Mouse (Mus musculus): ENCODE measurements around the gene Fbxl5. TPM values are rescaled to one million over a fixed set of nuclear protein-coding genes. Genes with fewer than 3 reads are reported as not detected.

The Fbxl5 gene
- polyA plus RNA-seq, 1 experiment from 2014 or later, result 85.1 TPM

DNA sequence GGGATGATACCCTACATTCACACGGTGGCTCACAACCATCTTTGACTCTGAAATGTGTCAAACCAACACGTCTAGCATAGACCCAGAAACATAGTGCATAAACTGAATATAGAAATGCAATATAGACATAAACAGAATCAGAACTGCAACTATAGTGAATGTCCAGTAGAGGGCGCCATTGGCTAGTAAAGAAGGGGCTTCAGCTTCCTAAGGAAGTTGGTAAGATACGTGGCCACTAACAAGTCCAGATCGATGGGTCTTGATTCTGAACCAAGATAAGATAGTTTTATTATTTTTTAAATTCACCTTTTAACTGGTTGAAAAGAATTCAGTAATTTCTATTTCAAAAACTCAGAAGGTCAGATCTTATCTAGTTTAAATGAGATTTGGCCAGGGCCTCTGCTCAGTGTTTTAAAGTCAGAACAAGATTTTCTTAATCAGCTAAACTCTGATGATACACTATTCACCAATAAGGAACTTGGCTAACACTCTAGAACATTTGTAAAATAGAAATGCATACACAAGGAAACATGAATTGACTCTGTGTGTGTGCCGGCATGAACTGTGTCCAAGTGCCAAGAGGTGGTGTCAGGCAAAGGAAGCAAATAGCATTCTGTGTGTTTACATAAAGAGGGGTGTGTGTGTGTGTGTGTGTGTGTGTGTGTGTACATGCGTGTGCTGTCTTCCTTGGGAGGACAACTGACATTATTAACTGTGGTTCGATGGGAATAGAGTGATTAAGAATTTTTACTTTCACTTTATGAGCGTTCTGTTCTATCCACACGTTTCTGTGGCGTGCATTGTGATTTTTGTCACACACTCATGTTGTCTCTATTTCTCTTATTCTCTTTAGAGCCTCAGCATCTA, 19.9 kb upstream of the Fbxl5 start:
- H3K4me3 ChIP-seq (ENCODE audit: low read depth, low read length), result no peak overlapping the region
- no peaks in the 10 kb centered on the region for H3K4me1 ChIP-seq (ENCODE audit: control insufficient read depth, insufficient read depth, low read length)
- peak; percentile 61; the same call in 1 of the 2 replicates for ATAC-seq
- H3K27ac ChIP-seq (ENCODE audit: low read length), result no peak overlapping the region
- no peaks in the 10 kb centered on the region for H3K27me3 ChIP-seq (ENCODE audit: control insufficient read depth, insufficient read depth, low read depth, low read length)
- H3K4me2 ChIP-seq (ENCODE audit: low read length), result no peak overlapping the region
- no peaks in the 10 kb centered on the region for H3K36me3 ChIP-seq (ENCODE audit: control insufficient read depth, insufficient read depth, low read length)
- WGBS, result 48% methylated on average over 11 of the region's 11 CpGs
- H3K9me3 ChIP-seq (replicated peaks; ENCODE audit: control insufficient read depth, low read length, poor library complexity, severe bottlenecking), result no peaks in the 10 kb centered on the region
- no peak overlapping the region for H3K9ac ChIP-seq (ENCODE audit: low read depth, low read length)

DNA sequence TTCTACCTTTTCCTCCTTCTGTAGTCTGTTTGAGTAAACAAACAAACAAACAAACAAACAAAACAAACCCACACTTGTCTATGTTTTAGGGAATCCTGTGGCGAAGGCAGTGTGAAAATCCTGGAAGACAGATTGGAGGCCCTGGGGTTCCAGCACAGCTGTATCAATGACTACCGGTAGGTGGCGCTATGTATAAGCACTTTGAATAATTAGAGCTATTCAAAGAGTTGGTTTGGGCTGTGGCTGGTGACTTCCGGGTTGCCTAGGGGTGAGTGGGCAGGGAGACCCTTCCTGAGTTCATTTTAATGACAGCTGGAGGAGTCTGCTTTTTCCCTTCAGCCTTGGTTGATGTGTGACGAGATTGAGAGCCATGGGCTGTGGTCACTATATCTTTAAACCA, 15.9 kb upstream of the Fbxl5 start:
- Histone ChIP-seq H3K27ac (ENCODE audit: low read length) (no peak overlapping the region), H3K4me2 (ENCODE audit: low read length) (no peak overlapping the region), H3K9ac (ENCODE audit: low read depth, low read length) (no peak overlapping the region), H3K9me3 (replicated peaks; ENCODE audit: control insufficient read depth, low read length, poor library complexity, severe bottlenecking) (no peaks in the 10 kb centered on the region), H3K4me1 (ENCODE audit: control insufficient read depth, insufficient read depth, low read length) (no peaks in the 10 kb centered on the region), H3K4me3 (ENCODE audit: low read depth, low read length) (no peak overlapping the region), H3K27me3 (ENCODE audit: control insufficient read depth, insufficient read depth, low read depth, low read length) (no peaks in the 10 kb centered on the region), H3K36me3 (ENCODE audit: control insufficient read depth, insufficient read depth, low read length) (no peaks in the 10 kb centered on the region)
- ATAC-seq, result no peak
- 45% methylated on average over 5 of the region's 5 CpGs for WGBS

DNA sequence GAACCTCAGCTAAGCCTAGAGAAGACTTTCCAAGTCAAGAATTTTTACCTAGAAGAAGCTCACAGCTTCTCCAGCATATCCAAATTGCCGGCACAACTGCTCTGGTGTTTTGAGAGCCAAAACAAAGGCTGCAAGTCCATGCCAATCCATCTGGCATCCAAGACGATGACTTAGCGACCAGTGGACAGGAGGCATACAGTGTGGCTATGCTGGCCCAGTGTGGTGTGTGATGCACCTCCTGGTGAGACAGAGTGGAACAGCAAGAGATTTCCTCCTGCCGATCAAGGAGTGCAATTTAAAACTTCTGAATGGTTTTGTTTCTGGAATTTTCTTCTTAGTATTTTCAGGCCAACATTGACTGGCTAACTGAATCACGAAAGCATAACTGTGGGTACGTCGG, 15.2 kb upstream of the Fbxl5 start:
- 91% methylated on average over 7 of the region's 7 CpGs for WGBS
- H3K9me3 ChIP-seq (replicated peaks; ENCODE audit: control insufficient read depth, low read length, poor library complexity, severe bottlenecking), result no peaks in the 10 kb centered on the region
- no peak overlapping the region for H3K27ac ChIP-seq (ENCODE audit: low read length)
- H3K4me2 ChIP-seq (ENCODE audit: low read length), result no peak overlapping the region
- H3K36me3 ChIP-seq (ENCODE audit: control insufficient read depth, insufficient read depth, low read length), result no peaks in the 10 kb centered on the region
- H3K9ac ChIP-seq (ENCODE audit: low read depth, low read length), result no peak overlapping the region
- no peaks in the 10 kb centered on the region for H3K27me3 ChIP-seq (ENCODE audit: control insufficient read depth, insufficient read depth, low read depth, low read length)
- ATAC-seq, result no peak
- no peaks in the 10 kb centered on the region for H3K4me1 ChIP-seq (ENCODE audit: control insufficient read depth, insufficient read depth, low read length)
- H3K4me3 ChIP-seq (ENCODE audit: low read depth, low read length), result no peak overlapping the region

DNA sequence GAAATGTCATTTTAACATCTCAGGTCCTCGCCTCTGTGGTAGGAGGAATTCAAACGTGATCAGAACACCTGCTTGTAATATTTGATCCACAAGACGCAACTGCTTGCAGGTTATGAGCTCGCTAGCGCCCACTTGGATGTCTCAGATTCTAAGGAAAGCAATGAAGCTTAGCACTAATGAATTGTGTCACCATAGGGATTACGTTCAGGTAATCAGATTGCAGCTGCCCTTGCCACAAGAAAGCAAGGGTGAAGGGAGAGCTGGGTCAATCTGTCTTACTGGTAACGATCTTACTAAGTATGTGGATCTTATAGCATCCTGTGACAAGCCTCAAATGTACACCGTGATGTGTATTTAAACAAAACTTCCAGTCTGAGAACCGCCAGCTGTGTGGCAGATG, 5.9 kb upstream of the Fbxl5 start:
- H3K9ac ChIP-seq (ENCODE audit: low read depth, low read length), result no peak overlapping the region
- 78% methylated on average over 9 of the region's 9 CpGs for WGBS
- H3K4me1 ChIP-seq (ENCODE audit: control insufficient read depth, insufficient read depth, low read length), result no peaks in the 10 kb centered on the region
- no peak overlapping the region for H3K4me2 ChIP-seq (ENCODE audit: low read length)
- H3K27me3 ChIP-seq (ENCODE audit: control insufficient read depth, insufficient read depth, low read depth, low read length), result no peaks in the 10 kb centered on the region
- H3K27ac ChIP-seq (ENCODE audit: low read length), result no peak overlapping the region
- no peaks in the 10 kb centered on the region for H3K9me3 ChIP-seq (replicated peaks; ENCODE audit: control insufficient read depth, low read length, poor library complexity, severe bottlenecking)
- no peak overlapping the region for H3K4me3 ChIP-seq (ENCODE audit: low read depth, low read length)
- H3K36me3 ChIP-seq (ENCODE audit: control insufficient read depth, insufficient read depth, low read length), result no peaks in the 10 kb centered on the region
- ATAC-seq, result no peak

DNA sequence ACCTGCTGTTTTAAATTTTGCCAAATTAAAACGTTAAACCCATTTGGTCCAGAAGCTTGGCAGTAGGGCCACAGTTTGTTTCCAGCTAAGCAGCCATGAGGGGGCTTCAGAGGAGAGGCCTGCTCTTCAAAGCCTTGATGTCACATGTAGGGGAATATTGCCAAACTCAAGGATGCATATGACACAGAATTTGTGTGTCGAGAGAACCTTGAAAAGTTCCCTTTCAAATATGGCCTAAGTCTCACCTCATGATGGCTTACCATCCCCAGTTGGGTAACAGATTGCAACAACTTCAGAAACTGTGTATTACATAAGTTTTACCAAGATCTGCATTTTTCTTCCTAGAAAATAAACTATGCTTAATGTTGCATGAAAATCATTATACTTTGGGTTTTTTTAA, 5.4 kb upstream of the Fbxl5 start:
- ATAC-seq, result no peak
- no peaks in the 10 kb centered on the region for H3K27me3 ChIP-seq (ENCODE audit: control insufficient read depth, insufficient read depth, low read depth, low read length)
- WGBS, result 93% methylated on average over 2 of the region's 2 CpGs

DNA sequence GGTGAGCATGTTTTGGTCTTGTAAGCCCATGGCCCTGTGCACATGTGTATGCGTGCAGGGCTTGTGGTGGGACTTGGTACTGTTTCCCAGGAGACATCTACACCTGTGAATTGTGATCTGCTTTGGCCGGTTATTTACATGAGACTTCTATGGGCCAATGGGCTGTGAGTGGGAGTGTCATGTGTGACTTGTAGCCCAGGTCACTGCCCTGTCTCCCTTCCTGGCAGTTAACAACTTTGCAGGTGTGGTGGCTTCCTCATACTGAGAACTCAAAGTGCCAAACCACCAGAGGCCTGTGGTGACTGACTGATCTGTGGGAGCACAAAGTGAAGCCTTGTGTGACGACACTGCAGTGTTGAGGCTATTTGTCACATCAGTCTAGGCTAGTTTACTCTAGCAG, 3.1 kb upstream of the Fbxl5 start:
- no peak overlapping the region for H3K4me2 ChIP-seq (ENCODE audit: low read length)
- H3K36me3 ChIP-seq (ENCODE audit: control insufficient read depth, insufficient read depth, low read length), result no peaks in the 10 kb centered on the region
- H3K4me3 ChIP-seq (ENCODE audit: low read depth, low read length), result no peak overlapping the region
- ATAC-seq, result no peak
- H3K27ac ChIP-seq (ENCODE audit: low read length), result no peak overlapping the region
- no peaks in the 10 kb centered on the region for H3K9me3 ChIP-seq (replicated peaks; ENCODE audit: control insufficient read depth, low read length, poor library complexity, severe bottlenecking)
- no peaks in the 10 kb centered on the region for H3K27me3 ChIP-seq (ENCODE audit: control insufficient read depth, insufficient read depth, low read depth, low read length)
- H3K4me1 ChIP-seq (ENCODE audit: control insufficient read depth, insufficient read depth, low read length), result no peaks in the 10 kb centered on the region
- no peak overlapping the region for H3K9ac ChIP-seq (ENCODE audit: low read depth, low read length)
- 93% methylated on average over 3 of the region's 3 CpGs for WGBS

More for the DNA sequence above, 5.4 kb upstream of the Fbxl5 start:
- H3K36me3 ChIP-seq (ENCODE audit: control insufficient read depth, insufficient read depth, low read length), result no peaks in the 10 kb centered on the region
- no peak overlapping the region for H3K9ac ChIP-seq (ENCODE audit: low read depth, low read length)
- H3K27ac ChIP-seq (ENCODE audit: low read length), result no peak overlapping the region
- no peak overlapping the region for H3K4me2 ChIP-seq (ENCODE audit: low read length)
- no peaks in the 10 kb centered on the region for H3K4me1 ChIP-seq (ENCODE audit: control insufficient read depth, insufficient read depth, low read length)
- no peak overlapping the region for H3K4me3 ChIP-seq (ENCODE audit: low read depth, low read length)
- H3K9me3 ChIP-seq (replicated peaks; ENCODE audit: control insufficient read depth, low read length, poor library complexity, severe bottlenecking), result no peaks in the 10 kb centered on the region

DNA sequence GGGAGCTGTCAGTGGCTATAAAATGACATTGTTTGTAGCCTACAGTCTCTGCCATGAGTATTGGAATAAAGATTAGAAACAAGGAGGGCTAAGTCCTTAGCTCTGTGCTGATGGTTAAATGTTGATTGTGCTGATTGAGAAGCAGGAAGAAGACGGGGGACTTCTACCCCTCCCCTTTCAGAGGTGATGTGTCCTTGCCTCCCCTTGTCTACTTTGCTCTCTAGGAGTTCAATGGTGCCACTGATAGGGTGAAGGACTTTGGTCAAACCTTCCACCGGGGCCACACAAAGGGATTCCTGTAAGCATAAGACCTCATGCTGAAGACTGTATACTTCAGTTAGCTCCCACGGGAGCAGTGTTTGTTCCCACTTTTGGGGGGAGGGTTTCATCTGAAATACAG, 1.4 kb upstream of the Fbxl5 start:
- Histone ChIP-seq H3K36me3 (ENCODE audit: control insufficient read depth, insufficient read depth, low read length) (no peaks in the 10 kb centered on the region), H3K4me3 (ENCODE audit: low read depth, low read length) (no peak overlapping the region), H3K27ac (ENCODE audit: low read length) (no peak overlapping the region), H3K4me1 (ENCODE audit: control insufficient read depth, insufficient read depth, low read length) (no peaks in the 10 kb centered on the region), H3K9me3 (replicated peaks; ENCODE audit: control insufficient read depth, low read length, poor library complexity, severe bottlenecking) (no peaks in the 10 kb centered on the region), H3K27me3 (ENCODE audit: control insufficient read depth, insufficient read depth, low read depth, low read length) (no peaks in the 10 kb centered on the region), H3K9ac (ENCODE audit: low read depth, low read length) (no peak overlapping the region), H3K4me2 (ENCODE audit: low read length) (no peak overlapping the region)
- 92% methylated on average over 3 of the region's 3 CpGs for WGBS
- ATAC-seq, result no peak

DNA sequence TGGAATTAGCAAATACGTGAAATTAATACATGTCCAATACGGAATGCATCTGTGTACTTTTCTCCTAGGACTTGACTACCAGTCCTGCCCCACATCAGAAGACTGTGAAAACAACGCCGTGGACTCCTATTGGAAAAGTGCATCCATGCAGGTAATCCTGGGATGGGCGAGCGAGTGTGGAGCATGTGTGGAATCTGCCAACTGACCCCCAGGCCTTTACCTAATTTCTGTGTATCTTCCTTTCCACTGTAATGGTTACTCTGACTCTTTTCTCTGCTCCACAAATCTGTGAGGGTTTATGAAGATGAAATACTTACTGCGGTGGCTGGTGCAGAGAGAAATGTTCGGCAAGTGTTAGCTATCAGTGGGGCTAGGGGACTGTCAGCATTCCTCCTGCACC, 761 bp upstream of the Fbxl5 start:
- Histone ChIP-seq H3K9ac (ENCODE audit: low read depth, low read length) (no peak overlapping the region), H3K4me3 (ENCODE audit: low read depth, low read length) (no peak overlapping the region), H3K4me2 (ENCODE audit: low read length) (no peak overlapping the region), H3K4me1 (ENCODE audit: control insufficient read depth, insufficient read depth, low read length) (no peaks in the 10 kb centered on the region), H3K9me3 (replicated peaks; ENCODE audit: control insufficient read depth, low read length, poor library complexity, severe bottlenecking) (no peaks in the 10 kb centered on the region), H3K27ac (ENCODE audit: low read length) (no peak overlapping the region), H3K27me3 (ENCODE audit: control insufficient read depth, insufficient read depth, low read depth, low read length) (no peaks in the 10 kb centered on the region), H3K36me3 (ENCODE audit: control insufficient read depth, insufficient read depth, low read length) (no peaks in the 10 kb centered on the region)
- ATAC-seq, result no peak
- 68% methylated on average over 8 of the region's 8 CpGs for WGBS

DNA sequence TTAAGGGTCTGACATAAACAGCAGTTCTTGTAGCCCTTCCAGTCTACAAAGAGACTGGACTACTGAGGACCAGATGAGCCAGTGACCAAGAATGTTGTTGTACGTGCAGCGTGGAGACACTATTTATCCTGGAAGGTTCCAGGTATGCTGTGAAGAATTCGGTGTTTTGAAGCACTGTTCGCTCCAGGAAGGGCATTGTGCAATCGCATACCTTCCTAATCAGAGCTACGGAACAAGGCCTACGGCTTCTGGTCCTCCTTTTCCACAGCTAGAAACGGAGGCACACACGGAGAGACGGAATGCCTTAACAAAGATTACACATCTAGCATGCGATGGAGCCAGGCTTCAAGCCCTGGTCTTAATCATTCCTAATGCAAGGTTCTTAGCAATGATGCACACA, 653 bp downstream of the Fbxl5 start:
- no peaks in the 10 kb centered on the region for H3K4me1 ChIP-seq (ENCODE audit: control insufficient read depth, insufficient read depth, low read length)
- H3K27me3 ChIP-seq (ENCODE audit: control insufficient read depth, insufficient read depth, low read depth, low read length), result no peaks in the 10 kb centered on the region
- no peak for ATAC-seq

More for the DNA sequence above, 653 bp downstream of the Fbxl5 start:
- H3K36me3 ChIP-seq (ENCODE audit: control insufficient read depth, insufficient read depth, low read length), result no peaks in the 10 kb centered on the region
- no peak overlapping the region for H3K4me2 ChIP-seq (ENCODE audit: low read length)
- no peak overlapping the region for H3K9ac ChIP-seq (ENCODE audit: low read depth, low read length)
- H3K4me3 ChIP-seq (ENCODE audit: low read depth, low read length), result no peak overlapping the region
- no peaks in the 10 kb centered on the region for H3K9me3 ChIP-seq (replicated peaks; ENCODE audit: control insufficient read depth, low read length, poor library complexity, severe bottlenecking)
- 93% methylated on average over 11 of the region's 11 CpGs for WGBS
- H3K27ac ChIP-seq (ENCODE audit: low read length), result no peak overlapping the region

Measured in midbrain, embryonic 16.5 days (tissue).